Mouse (Mus musculus): ENCODE data around the gene Fam168b.
A peak's percentile ranks its signal among the peaks of the same experiment; 100 is the strongest.

- TF ChIP-seq CTCF (IDR thresholded peaks at IDR 0.05; ENCODE audit: extremely low read depth, insufficient read depth, low read length) (no peak), POLR2A (IDR thresholded peaks at IDR 0.05; ENCODE audit: extremely low read depth, insufficient read depth, low read length) (peak; percentile 96)
These were observed 7.0 kb upstream of the Fam168b start, which contains the start of gene Plekhb2 for GRCm38 (mm10) chr1:34849745-34850342.
